Mouse (Mus musculus): ENCODE data around the gene Sms. TPM values are rescaled to one million over a fixed set of nuclear protein-coding genes. Genes with fewer than 3 reads are reported as not detected.

Sms gene
- total and polyA plus RNA-seq, 2 experiments from 2014 or later = 119 to 212 TPM

DNA sequence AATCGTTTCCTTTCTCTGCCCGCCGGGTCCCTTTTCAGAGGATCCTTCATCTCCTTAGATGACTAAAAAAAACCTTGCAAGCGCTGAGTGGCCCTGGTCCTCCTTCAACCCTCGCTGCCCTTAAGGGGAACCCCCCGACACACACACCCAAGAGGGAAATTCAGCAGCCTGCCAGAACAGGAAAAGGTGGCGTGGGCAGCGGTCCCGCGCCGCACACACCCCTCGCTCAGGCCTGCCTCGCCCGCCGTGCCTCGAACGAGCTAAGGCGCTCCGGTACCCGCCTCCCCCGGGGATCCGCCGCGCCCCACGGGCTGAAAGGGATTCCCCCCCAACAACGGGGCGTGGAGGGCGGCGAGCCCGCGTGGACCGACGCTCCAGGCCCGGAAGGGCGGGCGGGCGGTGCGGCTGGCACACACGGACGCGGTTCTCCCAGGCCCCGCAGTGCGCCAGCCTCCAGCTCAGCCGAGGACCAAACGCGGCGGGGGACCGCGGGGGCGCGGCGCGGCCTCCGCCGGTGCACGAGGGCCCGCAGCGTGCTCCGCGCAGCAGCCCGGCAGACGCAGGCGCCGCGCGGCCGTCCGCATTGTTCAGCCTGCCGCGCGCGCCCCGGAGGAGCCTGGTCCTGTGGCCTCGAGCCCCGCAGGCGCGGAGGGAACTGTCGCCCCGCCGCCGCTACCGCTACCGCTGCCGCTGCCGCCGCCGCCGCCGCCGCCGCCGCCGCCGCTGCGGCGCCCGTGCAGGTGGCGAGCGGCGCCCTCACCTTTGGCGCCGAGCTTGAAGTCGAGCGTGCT, 747 bp downstream of the Sms start:
- Histone ChIP-seq H3K4me3 (ENCODE audit: low read depth, low read length) (peak overlapping the region; percentile 62), H3K4me1 (ENCODE audit: insufficient read depth, low read length) (no peaks in the 10 kb centered on the region), H3K4me2 (ENCODE audit: low read depth, low read length, poor library complexity, severe bottlenecking) (peak overlapping the region; percentile 49), H3K9me3 (ENCODE audit: low read length) (no peaks in the 10 kb centered on the region), H3K27me3 (ENCODE audit: insufficient read depth, low read length) (no peaks in the 10 kb centered on the region), H3K36me3 (ENCODE audit: insufficient read depth, low read length) (no peaks in the 10 kb centered on the region), H3K9ac (replicated peaks; ENCODE audit: low read length, poor library complexity, severe bottlenecking) (peak overlapping the region; percentile 84), H3K27ac (ENCODE audit: low read depth, low read length) (peak overlapping the region; percentile 89)
- peak; percentile 12 for DNase-seq (ENCODE audit: low spot score)
- WGBS = 16% methylated on average over 29 of the region's 104 CpGs
- no peak for TF ChIP-seq CTCF (IDR thresholded peaks at IDR 0.05)
- peak; percentile 80 for ATAC-seq (ENCODE audit: low FRiP score)

DNA sequence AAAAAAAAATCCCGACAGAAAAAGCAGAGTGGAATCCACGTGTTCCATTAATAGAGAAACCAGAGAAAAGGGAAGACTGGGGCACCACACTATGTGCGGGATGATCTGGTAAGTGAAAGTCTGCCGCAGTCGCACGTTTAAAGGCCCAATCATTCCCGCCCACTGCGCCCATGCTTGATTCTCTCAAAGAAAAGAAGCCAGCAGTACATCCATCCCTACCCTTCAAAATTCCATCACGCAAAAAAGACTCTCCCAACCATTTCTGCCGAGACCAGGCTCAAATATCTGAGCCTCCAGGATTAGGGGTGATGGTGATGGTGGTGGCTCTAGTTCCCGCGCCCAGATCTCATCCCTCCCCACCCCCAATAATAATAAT, 1.3 kb downstream of the Sms start:
- DNase-seq (ENCODE audit: low spot score) = peak; percentile 32
- no peaks in the 10 kb centered on the region for H3K9me3 ChIP-seq (ENCODE audit: low read length)
- WGBS = 29% methylated on average over 12 of the region's 12 CpGs
- peak overlapping the region; percentile 84 for H3K9ac ChIP-seq (replicated peaks; ENCODE audit: low read length, poor library complexity, severe bottlenecking)
- TF ChIP-seq CTCF (IDR thresholded peaks at IDR 0.05) = no peak
- H3K36me3 ChIP-seq (ENCODE audit: insufficient read depth, low read length) = no peaks in the 10 kb centered on the region
- H3K27me3 ChIP-seq (ENCODE audit: insufficient read depth, low read length) = no peaks in the 10 kb centered on the region
- H3K4me3 ChIP-seq (ENCODE audit: low read depth, low read length) = peak overlapping the region; percentile 62
- H3K4me1 ChIP-seq (ENCODE audit: insufficient read depth, low read length) = no peaks in the 10 kb centered on the region
- peak; percentile 25; the same call in 1 of the 2 replicates for ATAC-seq (ENCODE audit: low FRiP score)
- H3K4me2 ChIP-seq (ENCODE audit: low read depth, low read length, poor library complexity, severe bottlenecking) = peak overlapping the region; percentile 49
- H3K27ac ChIP-seq (ENCODE audit: low read depth, low read length) = peak overlapping the region; percentile 89

DNA sequence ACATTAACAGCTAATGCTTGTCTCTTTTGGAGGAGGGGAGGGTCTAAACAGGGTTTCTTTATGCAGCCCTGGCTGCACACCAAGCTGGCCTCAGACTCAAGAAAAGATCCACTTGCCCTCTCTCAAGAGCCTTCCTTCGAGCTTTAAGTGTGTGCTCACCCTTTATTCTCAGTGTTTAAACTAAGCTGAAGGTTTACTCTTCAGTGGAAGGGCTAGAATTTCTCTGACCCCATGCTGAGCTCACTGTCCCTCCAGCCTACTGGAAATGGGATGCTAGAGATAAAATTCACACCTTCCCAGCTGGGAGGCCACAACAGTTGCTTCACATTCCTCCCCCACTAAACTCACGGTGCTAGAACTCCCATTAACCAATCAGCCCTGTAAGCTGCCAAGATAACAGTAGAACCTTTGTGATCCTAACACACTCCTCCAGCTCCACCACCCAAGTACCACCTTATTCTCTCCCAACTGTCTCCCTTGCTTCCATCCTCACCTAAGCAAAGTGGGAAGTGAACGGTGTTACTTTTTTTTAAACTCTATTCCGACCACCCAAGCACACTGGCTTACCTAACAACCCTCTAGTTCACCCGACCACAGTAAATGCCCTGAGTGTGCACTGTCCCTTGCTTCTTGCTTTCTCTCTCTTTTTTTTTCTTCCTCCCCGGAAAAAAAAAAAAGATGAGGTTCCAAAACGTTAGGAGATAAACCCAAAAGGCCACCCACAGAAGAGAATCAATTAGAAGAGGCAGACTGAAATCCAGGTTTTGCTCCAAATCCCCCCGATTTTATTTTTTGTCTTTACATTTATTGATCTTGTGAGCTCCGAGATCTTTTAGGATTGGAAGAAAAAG, 2.0 kb downstream of the Sms start:
- H3K27me3 ChIP-seq (ENCODE audit: insufficient read depth, low read length) = no peaks in the 10 kb centered on the region
- TF ChIP-seq CTCF (IDR thresholded peaks at IDR 0.05) = no peak
- no peaks in the 10 kb centered on the region for H3K36me3 ChIP-seq (ENCODE audit: insufficient read depth, low read length)
- H3K27ac ChIP-seq (ENCODE audit: low read depth, low read length) = 0 out of 2 replicates have a peak overlapping the region, but pooled peaks have one; percentile 89
- 20% methylated on average over 9 of the region's 9 CpGs for WGBS
- ATAC-seq (ENCODE audit: low FRiP score) (no peak), DNase-seq (ENCODE audit: low spot score) (peak; percentile 13)
- no peaks in the 10 kb centered on the region for H3K4me1 ChIP-seq (ENCODE audit: insufficient read depth, low read length)
- peak overlapping the region; percentile 62 for H3K4me3 ChIP-seq (ENCODE audit: low read depth, low read length)
- H3K9ac ChIP-seq (replicated peaks; ENCODE audit: low read length, poor library complexity, severe bottlenecking) = no peak overlapping the region; the same call in none of the 2 replicates
- H3K9me3 ChIP-seq (ENCODE audit: low read length) = no peaks in the 10 kb centered on the region
- H3K4me2 ChIP-seq (ENCODE audit: low read depth, low read length, poor library complexity, severe bottlenecking) = peak overlapping the region; percentile 49

- TF ChIP-seq CTCF (IDR thresholded peaks at IDR 0.05) = no peak
- no peaks in the 10 kb centered on the region for H3K27me3 ChIP-seq (ENCODE audit: insufficient read depth, low read length)
- H3K9ac ChIP-seq (replicated peaks; ENCODE audit: low read length, poor library complexity, severe bottlenecking) = no peak overlapping the region
- H3K36me3 ChIP-seq (ENCODE audit: insufficient read depth, low read length) = no peaks in the 10 kb centered on the region
- no peaks in the 10 kb centered on the region for H3K4me1 ChIP-seq (ENCODE audit: insufficient read depth, low read length)
- no peak overlapping the region for H3K27ac ChIP-seq (ENCODE audit: low read depth, low read length)
- H3K9me3 ChIP-seq (ENCODE audit: low read length) = no peaks in the 10 kb centered on the region
- no peak for DNase-seq (ENCODE audit: low spot score)
- ATAC-seq (ENCODE audit: low FRiP score) = no peak
- H3K4me3 ChIP-seq (ENCODE audit: low read depth, low read length) = no peak overlapping the region
- 67% methylated on average over 3 of the region's 3 CpGs for WGBS
- H3K4me2 ChIP-seq (ENCODE audit: low read depth, low read length, poor library complexity, severe bottlenecking) = no peak overlapping the region
Measured at GRCm38 (mm10) chrX:157488831-157489230, 3.3 kb downstream of the Sms start.

GRCm38 (mm10) chrX:157486765-157487164, 5.3 kb downstream of the Sms start:
- ATAC-seq (ENCODE audit: low FRiP score) (no peak), DNase-seq (ENCODE audit: low spot score) (peak; percentile 43)
- H3K9ac ChIP-seq (replicated peaks; ENCODE audit: low read length, poor library complexity, severe bottlenecking) = no peak overlapping the region
- no peak overlapping the region for H3K4me2 ChIP-seq (ENCODE audit: low read depth, low read length, poor library complexity, severe bottlenecking)
- H3K36me3 ChIP-seq (ENCODE audit: insufficient read depth, low read length) = no peaks in the 10 kb centered on the region
- peak; percentile 60 for TF ChIP-seq CTCF (IDR thresholded peaks at IDR 0.05)
- H3K4me1 ChIP-seq (ENCODE audit: insufficient read depth, low read length) = no peaks in the 10 kb centered on the region
- no peaks in the 10 kb centered on the region for H3K27me3 ChIP-seq (ENCODE audit: insufficient read depth, low read length)
- H3K4me3 ChIP-seq (ENCODE audit: low read depth, low read length) = no peak overlapping the region
- WGBS = 32% methylated on average over 2 of the region's 2 CpGs
- no peaks in the 10 kb centered on the region for H3K9me3 ChIP-seq (ENCODE audit: low read length)
- H3K27ac ChIP-seq (ENCODE audit: low read depth, low read length) = no peak overlapping the region

DNA sequence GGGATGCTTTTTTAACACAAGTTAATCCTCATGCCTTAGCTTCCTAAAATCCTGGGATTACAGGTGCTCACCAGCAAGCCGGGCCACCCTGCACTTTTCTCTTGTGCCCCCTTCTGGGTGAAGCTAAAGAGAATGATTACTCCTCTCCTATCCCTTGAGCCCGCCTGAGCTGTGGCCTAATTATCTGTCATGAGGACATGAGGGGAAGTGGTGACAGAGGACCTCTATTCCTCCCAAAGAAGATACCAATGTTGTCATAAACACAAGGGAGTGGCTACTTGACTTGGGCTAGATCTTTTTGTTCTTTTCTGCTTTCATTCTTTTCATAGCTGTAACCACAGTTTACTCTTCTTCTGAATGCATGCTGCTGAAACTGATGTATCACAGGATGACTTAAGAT, 9.2 kb downstream of the Sms start:
- H3K27ac ChIP-seq (ENCODE audit: low read depth, low read length) = no peak overlapping the region
- no peak for TF ChIP-seq CTCF (IDR thresholded peaks at IDR 0.05)
- no peaks in the 10 kb centered on the region for H3K27me3 ChIP-seq (ENCODE audit: insufficient read depth, low read length)

More for the DNA sequence above, 9.2 kb downstream of the Sms start:
- ATAC-seq (ENCODE audit: low FRiP score) (no peak), DNase-seq (ENCODE audit: low spot score) (no peak)
- H3K9ac ChIP-seq (replicated peaks; ENCODE audit: low read length, poor library complexity, severe bottlenecking) = no peak overlapping the region
- H3K36me3 ChIP-seq (ENCODE audit: insufficient read depth, low read length) = no peaks in the 10 kb centered on the region
- 77% methylated on average over 2 of the region's 2 CpGs for WGBS
- H3K9me3 ChIP-seq (ENCODE audit: low read length) = no peaks in the 10 kb centered on the region
- no peak overlapping the region for H3K4me2 ChIP-seq (ENCODE audit: low read depth, low read length, poor library complexity, severe bottlenecking)
- H3K4me1 ChIP-seq (ENCODE audit: insufficient read depth, low read length) = no peaks in the 10 kb centered on the region
- H3K4me3 ChIP-seq (ENCODE audit: low read depth, low read length) = no peak overlapping the region

Data from midbrain, postnatal 0 days (tissue).